Comparison of ENCODE assay signal across 8 mouse cellular contexts in the genomic region with DNA sequence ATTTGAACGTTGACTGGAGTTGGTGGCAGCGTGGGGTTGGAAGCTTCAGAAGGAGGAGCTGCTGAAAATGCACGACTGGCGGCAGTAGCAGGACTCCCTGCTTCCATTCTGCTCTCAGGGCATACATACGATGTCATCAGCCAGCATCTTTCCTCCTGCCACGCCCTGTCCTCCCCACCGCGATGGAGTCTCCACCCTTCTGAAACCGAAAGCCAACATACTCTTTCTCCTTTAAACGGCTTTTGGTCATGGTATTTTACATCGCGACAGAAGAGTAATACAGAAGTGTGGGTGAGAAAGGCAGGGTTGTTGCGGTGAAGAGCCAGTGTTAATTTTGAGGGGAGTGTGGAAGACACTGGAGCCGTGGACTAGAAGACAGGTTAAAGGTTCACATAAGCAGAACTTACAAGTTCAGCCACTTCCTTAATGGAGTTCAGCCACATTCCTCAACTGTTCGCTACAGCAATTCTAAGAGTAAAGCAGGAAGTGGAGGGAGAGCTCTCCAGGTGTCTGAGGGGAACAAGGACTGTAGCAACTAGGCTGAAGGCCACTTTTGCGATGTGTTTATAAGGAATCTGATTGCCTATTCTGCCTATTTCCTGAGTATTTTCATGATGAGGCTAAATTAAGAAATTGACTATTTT. TPM values are rescaled to one million over a fixed set of nuclear protein-coding genes. Genes with fewer than 3 reads are reported as not detected.
DNase-seq lines count a peak whose midpoint lies in the region; ATAC-seq and TF ChIP-seq lines count a peak whose summit lies in the region.

No protein-coding gene starts in this region.

- TF ChIP-seq CTCF in left cerebral cortex, adult 2 months (IDR thresholded peaks at IDR 0.05) = no peak
- no peak for TF ChIP-seq CTCF in bone marrow, adult 2 months (IDR thresholded peaks at IDR 0.05; ENCODE audit: control insufficient read depth, insufficient read depth, low read length)

- no peaks in the 10 kb centered on the region for H3K9me3 ChIP-seq in heart, embryonic 12.5 days (replicated peaks)
- no peaks in the 10 kb centered on the region for H3K9me3 ChIP-seq in limb, embryonic 14.5 days (ENCODE audit: control insufficient read depth, low read length)
- no peaks in the 10 kb centered on the region for H3K9me3 ChIP-seq in midbrain, embryonic 16.5 days (replicated peaks; ENCODE audit: control insufficient read depth, low read length, poor library complexity, severe bottlenecking)

- ATAC-seq in heart, embryonic 12.5 days (ENCODE audit: insufficient number of reproducible peaks, low FRiP score) = no peak
- peak; percentile 17; the same call in 1 of the 2 replicates for ATAC-seq in limb, embryonic 14.5 days (ENCODE audit: low FRiP score, low read depth)
- no peak for ATAC-seq in midbrain, embryonic 16.5 days

- H3K27ac ChIP-seq in left cerebral cortex, adult 2 months = peak overlapping the region; percentile 24; the same call in 1 of the 2 replicates
- H3K27ac ChIP-seq in bone marrow, adult 2 months (ENCODE audit: control insufficient read depth, insufficient read depth, low read depth, low read length, poor library complexity) = peak overlapping the region; percentile 77
- H3K27ac ChIP-seq in heart, embryonic 12.5 days (ENCODE audit: poor library complexity, severe bottlenecking) = no peak overlapping the region
- H3K27ac ChIP-seq in limb, embryonic 14.5 days (replicated peaks; ENCODE audit: low read depth, low read length) = no peak overlapping the region
- no peak overlapping the region for H3K27ac ChIP-seq in midbrain, embryonic 16.5 days (ENCODE audit: low read length)

- no peaks in the 10 kb centered on the region for H3K36me3 ChIP-seq in heart, embryonic 12.5 days
- H3K36me3 ChIP-seq in limb, embryonic 14.5 days (ENCODE audit: control insufficient read depth, insufficient read depth, low read length) = no peaks in the 10 kb centered on the region
- H3K36me3 ChIP-seq in midbrain, embryonic 16.5 days (ENCODE audit: control insufficient read depth, insufficient read depth, low read length) = no peaks in the 10 kb centered on the region

- peaks cover 1% of the 10 kb centered on the region for H3K4me1 ChIP-seq in bone marrow, adult 2 months (ENCODE audit: control insufficient read depth, insufficient read depth, low read length)
- peaks cover 6% of the 10 kb centered on the region; the same call in 1 of the 2 replicates for H3K4me1 ChIP-seq in heart, embryonic 12.5 days (replicated peaks)
- 0 out of 2 replicates have a peak, but pooled peaks cover 5% of the 10 kb centered on the region for H3K4me1 ChIP-seq in limb, embryonic 14.5 days (ENCODE audit: control insufficient read depth, insufficient read depth, low read length)
- peaks cover 3% of the 10 kb centered on the region for H3K4me1 ChIP-seq in midbrain, embryonic 16.5 days (ENCODE audit: control insufficient read depth, insufficient read depth, low read length)

- TF ChIP-seq POLR2A in bone marrow, adult 2 months (IDR thresholded peaks at IDR 0.05; ENCODE audit: borderline replicate concordance, control insufficient read depth, low read depth, low read length) = 0 out of 2 replicates have a peak, but pooled peaks have one; percentile 13
- no peak for TF ChIP-seq POLR2A in limb, embryonic 14.5 days (IDR thresholded peaks at IDR 0.05; ENCODE audit: borderline replicate concordance, extremely low read depth, insufficient read depth, insufficient read length)

- intact Hi-C loops in left cerebral cortex, adult 2 months (cut with DNase I) = no loop called here

- peak overlapping the region; percentile 55 for H3K4me2 ChIP-seq in heart, embryonic 12.5 days
- peak overlapping the region; percentile 42 for H3K4me2 ChIP-seq in limb, embryonic 14.5 days (replicated peaks; ENCODE audit: low read depth, low read length, severe bottlenecking)
- H3K4me2 ChIP-seq in midbrain, embryonic 16.5 days (ENCODE audit: low read length) = peak overlapping the region; percentile 36

- peak in 1 of 2 experiments; percentile 31 for DNase-seq in left cerebral cortex, adult 2 months (ENCODE audit: extremely low spot score in 1 of 2, low spot score in 2 of 2)
- DNase-seq in left cerebral cortex, adult 8-10 months (ENCODE audit: low spot score in 2 of 2) = no peak
- peak; percentile 13 for DNase-seq in limb, embryonic 14.5 days (ENCODE audit: low spot score)
- peak; percentile 38 for DNase-seq in thymus, postnatal 0 days (ENCODE audit: low spot score)
- no peak for DNase-seq in ovary, postnatal 14 days (ENCODE audit: low spot score)

- no peak overlapping the region for H3K9ac ChIP-seq in heart, embryonic 12.5 days
- H3K9ac ChIP-seq in limb, embryonic 14.5 days (ENCODE audit: low read depth, low read length, severe bottlenecking) = peak overlapping the region; percentile 6; the same call in 1 of the 2 replicates
- no peak overlapping the region for H3K9ac ChIP-seq in midbrain, embryonic 16.5 days (ENCODE audit: low read depth, low read length)

- under 1% methylated on average over 16 of the region's 16 CpGs for WGBS in bone marrow, adult 2 months
- whole genome bisulfite sequencing in heart, embryonic 12.5 days = 32% methylated on average over 16 of the region's 16 CpGs
- WGBS in limb, embryonic 14.5 days = 36% methylated on average over 16 of the region's 16 CpGs
- 49% methylated on average over 16 of the region's 16 CpGs for WGBS in midbrain, embryonic 16.5 days

- H3K27me3 ChIP-seq in heart, embryonic 12.5 days (replicated peaks) = no peaks in the 10 kb centered on the region
- no peaks in the 10 kb centered on the region for H3K27me3 ChIP-seq in limb, embryonic 14.5 days (ENCODE audit: control insufficient read depth, insufficient read depth, low read length)
- H3K27me3 ChIP-seq in midbrain, embryonic 16.5 days (ENCODE audit: control insufficient read depth, insufficient read depth, low read depth, low read length) = no peaks in the 10 kb centered on the region

- H3K4me3 ChIP-seq in left cerebral cortex, adult 2 months = peak overlapping the region; percentile 44
- peak overlapping the region; percentile 65 for H3K4me3 ChIP-seq in bone marrow, adult 2 months (replicated peaks; ENCODE audit: control insufficient read depth, low read depth, low read length)
- H3K4me3 ChIP-seq in heart, embryonic 12.5 days = peak overlapping the region; percentile 32
- peak overlapping the region; percentile 28 for H3K4me3 ChIP-seq in limb, embryonic 14.5 days (replicated peaks; ENCODE audit: low read length)
- H3K4me3 ChIP-seq in midbrain, embryonic 16.5 days (ENCODE audit: low read depth, low read length) = 0 out of 2 replicates have a peak overlapping the region, but pooled peaks have one; percentile 11

RNA-seq across cellular contexts. Expression of gene Nipa2, which starts 6.1 kb away (rescaled TPM):
- 10 to 100 TPM; 47.7 to 52.3 TPM for total RNA-seq in left cerebral cortex, adult 2 months (2021)
- total RNA-seq in left cerebral cortex, adult 8-10 months (2022) = 10 to 100 TPM; 45.1 to 51.3 (median 48.6) TPM
- 8.9 and 23.8 TPM in 2 replicates for polyA plus RNA-seq in bone marrow, adult 2 months (2011; ENCODE audit: insufficient read depth, insufficient read length, low replicate concordance, missing spikeins)
- polyA plus RNA-seq in heart, embryonic 12.5 days (2016; fragmentation: Nextera tagmentation; extraction: Ambion mirVana) = 48.0 and 53.4 TPM in 2 replicates
- polyA plus RNA-seq in limb, embryonic 14.5 days (2012; rRNA removed) = 24.4 and 25.3 TPM in 2 replicates
- polyA plus RNA-seq in limb, embryonic 14.5 days (2014; fragmentation: Nextera tagmentation; extraction: Ambion mirVana) = 44.2 and 50.0 TPM in 2 replicates
- 33.4 and 34.6 TPM in 2 replicates for polyA plus RNA-seq in midbrain, embryonic 16.5 days (2015; fragmentation: Nextera tagmentation; extraction: Ambion mirVana)
- polyA plus RNA-seq in thymus, postnatal 0 days (2015; fragmentation: Nextera tagmentation; extraction: Ambion mirVana) = 40.8 and 40.9 TPM in 2 replicates

RNA-seq across cellular contexts. Expression of gene Nipa1, which starts 51.4 kb away (rescaled TPM):
- 10 to 100 TPM; 58.5 to 62.1 TPM for total RNA-seq in left cerebral cortex, adult 2 months (2021)
- 10 to 100 TPM; 63.2 to 75.9 (median 64.6) TPM for total RNA-seq in left cerebral cortex, adult 8-10 months (2022)
- polyA plus RNA-seq in bone marrow, adult 2 months (2011; ENCODE audit: insufficient read depth, insufficient read length, low replicate concordance, missing spikeins) = 6.1 and 9.6 TPM in 2 replicates
- polyA plus RNA-seq in heart, embryonic 12.5 days (2016; fragmentation: Nextera tagmentation; extraction: Ambion mirVana) = 4.5 and 4.9 TPM in 2 replicates
- polyA plus RNA-seq in limb, embryonic 14.5 days (2012; rRNA removed) = 7.1 and 8.4 TPM in 2 replicates
- polyA plus RNA-seq in limb, embryonic 14.5 days (2014; fragmentation: Nextera tagmentation; extraction: Ambion mirVana) = 7.3 and 8.4 TPM in 2 replicates
- polyA plus RNA-seq in midbrain, embryonic 16.5 days (2015; fragmentation: Nextera tagmentation; extraction: Ambion mirVana) = 32.0 and 33.2 TPM in 2 replicates
- polyA plus RNA-seq in thymus, postnatal 0 days (2015; fragmentation: Nextera tagmentation; extraction: Ambion mirVana) = 0.83 and 1.0 TPM in 2 replicates

Comparison
In these comparisons a context has a peak if more than half of its experiments do, and no peak if none do; other contexts are left out.
1. DNase-seq: peak in limb, embryonic 14.5 days (single experiment) and thymus, postnatal 0 days (single experiment); none in left cerebral cortex, adult 8-10 months (0 of 2) and ovary, postnatal 14 days (single experiment).
2. H3K27ac ChIP-seq: peak in left cerebral cortex, adult 2 months (single experiment) and bone marrow, adult 2 months (single experiment); none in heart, embryonic 12.5 days (single experiment), limb, embryonic 14.5 days (single experiment) and midbrain, embryonic 16.5 days (single experiment).
3. H3K4me3 ChIP-seq: peak in every context shown above with its lines; median percentile 65 in bone marrow, adult 2 months; 44 in left cerebral cortex, adult 2 months; 32 in heart, embryonic 12.5 days; 28 in limb, embryonic 14.5 days; 11 in midbrain, embryonic 16.5 days.
4. Peak in every context shown above with its lines, with median percentiles within 50 percentile points of each other: H3K4me2 ChIP-seq.